Mouse (Mus musculus) hindbrain, embryonic 16.5 days (tissue): ENCODE measurements around the gene Tex37. TPM values are rescaled to one million over a fixed set of nuclear protein-coding genes. Genes with fewer than 3 reads are reported as not detected.

Source experiments
- ATAC-seq: fragments of 200-750 bp; cut with Nextera tagmentation; 2 replicates; pipeline ENCODE4 v1.8.0; 2017; ENCODE audit warnings: moderate TSS enrichment, moderate library complexity
- H3K27ac ChIP-seq: fragments of 300-500 bp; sonication (generic); 2 replicates; pipeline ENCODE4 v1.5.1; 2014; ENCODE audit warnings: low read depth, mild to moderate bottlenecking, control low read depth, low read length, moderate library complexity
- H3K27me3 ChIP-seq: fragments of 300-500 bp; sonication (generic); replicated peaks from 2 replicates; pipeline ENCODE4 v1.6.1; 2014; ENCODE audit warnings: low read length; ENCODE audit not compliant: control insufficient read depth, insufficient read depth
- H3K36me3 ChIP-seq: fragments of 300-500 bp; sonication (generic); 2 replicates; pipeline ENCODE4 v1.6.1; 2014; ENCODE audit warnings: mild to moderate bottlenecking, low read length, moderate library complexity, mixed read lengths; ENCODE audit not compliant: control insufficient read depth, insufficient read depth
- H3K4me1 ChIP-seq: fragments of 300-500 bp; sonication (generic); 2 replicates; pipeline ENCODE4 v1.6.1; 2014; ENCODE audit warnings: low read depth, low read length; ENCODE audit not compliant: control insufficient read depth, insufficient read depth
- H3K4me2 ChIP-seq: fragments of 300-500 bp; sonication (generic); 2 replicates; pipeline ENCODE4 v1.6.1; 2014; ENCODE audit warnings: mild to moderate bottlenecking, low read length, control low read depth, moderate library complexity
- H3K4me3 ChIP-seq: fragments of 300-500 bp; sonication (generic); 2 replicates; pipeline ENCODE4 v1.5.1; 2014; ENCODE audit warnings: mild to moderate bottlenecking, low read length, control low read depth, moderate library complexity
- H3K9ac ChIP-seq: fragments of 300-500 bp; sonication (generic); 2 replicates; pipeline ENCODE4 v1.6.1; 2014; ENCODE audit warnings: low read depth, mild to moderate bottlenecking, control low read depth, low read length, moderate library complexity
- H3K9me3 ChIP-seq: fragments of 300-500 bp; sonication (generic); 2 replicates; pipeline ENCODE4 v1.6.1; 2014; ENCODE audit warnings: mild to moderate bottlenecking, low read length, moderate library complexity; ENCODE audit not compliant: control insufficient read depth
- WGBS: fragments of 180-500 bp; shearing (Covaris S2); extraction: QIAGEN DNeasy Blood & Tissue Kit; methylation state at CpG from one replicate; pipeline ENCODE4 v1.1.7; 2014; 5-methylcytosine and 5-hydroxymethylcytosine counted together
- polyA plus RNA-seq: library from polyadenylated mRNA; unstranded; fragments of >200 nt; fragmentation: Nextera tagmentation; extraction: Ambion mirVana; gene quantifications from 2 replicates; pipeline ENCODE4 v1.2.1, GENCODE M21; 2015

Tex37 gene
- polyA plus RNA-seq, 1 experiment from 2014 or later = not detected

DNA sequence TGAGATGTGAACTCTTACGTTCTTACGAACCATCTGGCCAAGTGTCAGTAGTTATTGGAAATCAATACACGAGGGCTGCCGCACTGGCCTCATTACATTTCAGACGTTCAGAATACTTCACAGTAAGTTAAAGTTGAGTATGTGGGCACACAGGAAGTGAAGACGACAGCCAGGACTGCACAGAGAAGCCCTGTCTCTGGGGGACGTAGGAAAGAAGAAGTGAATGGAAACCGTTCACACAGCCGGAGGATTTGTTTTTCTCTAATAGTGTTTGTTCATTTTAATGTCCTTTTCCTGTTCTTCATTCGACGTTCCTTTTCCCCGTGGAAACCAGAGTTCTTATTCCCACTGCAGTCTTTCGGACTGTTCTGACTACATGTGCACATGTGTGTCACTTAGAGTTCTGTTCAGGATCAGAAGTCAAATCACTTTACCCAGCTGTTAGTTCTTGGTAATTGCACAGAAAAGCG is 47.2 kb downstream of the Tex37 start:
- H3K9ac ChIP-seq = no peak overlapping the region
- peak overlapping the region; percentile 16; the same call in 1 of the 2 replicates for H3K4me2 ChIP-seq
- no peaks in the 10 kb centered on the region for H3K9me3 ChIP-seq
- no peaks in the 10 kb centered on the region for H3K27me3 ChIP-seq
- H3K4me1 ChIP-seq = peaks cover 10% of the 10 kb centered on the region
- H3K36me3 ChIP-seq = no peaks in the 10 kb centered on the region
- 66% methylated on average over 14 of the region's 14 CpGs for WGBS
- ATAC-seq = 0 out of 2 replicates have a peak, but pooled peaks have one; percentile 18
- no peak overlapping the region for H3K4me3 ChIP-seq
- no peak overlapping the region for H3K27ac ChIP-seq

DNA sequence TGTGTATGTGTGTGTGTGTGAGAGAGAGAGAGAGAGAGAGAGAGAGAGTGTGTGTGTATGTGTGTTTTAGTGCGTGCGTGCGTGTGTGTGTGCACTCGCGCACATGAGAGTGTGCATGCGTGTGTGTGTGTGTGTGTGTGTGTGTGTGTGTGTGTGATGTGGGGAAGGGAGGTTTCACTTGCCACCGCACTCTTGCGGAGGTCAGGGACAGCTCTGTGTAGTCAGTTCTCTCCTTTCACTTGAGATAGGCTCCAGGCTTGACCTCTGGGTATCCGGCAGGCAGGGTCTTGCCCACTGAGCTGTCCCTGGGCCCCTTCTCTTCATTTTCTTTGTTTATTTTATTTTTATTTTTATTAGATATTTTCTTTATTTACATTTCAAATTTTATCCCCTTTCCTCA is 51.4 kb downstream of the Tex37 start:
- Histone ChIP-seq H3K4me2 (no peak overlapping the region), H3K4me1 (peaks cover 10% of the 10 kb centered on the region), H3K4me3 (no peak overlapping the region), H3K36me3 (no peaks in the 10 kb centered on the region), H3K27me3 (no peaks in the 10 kb centered on the region), H3K27ac (no peak overlapping the region; the same call in 1 of the 2 replicates), H3K9me3 (no peaks in the 10 kb centered on the region), H3K9ac (no peak overlapping the region)
- no peak for ATAC-seq
- 95% methylated on average over 9 of the region's 9 CpGs for WGBS

DNA sequence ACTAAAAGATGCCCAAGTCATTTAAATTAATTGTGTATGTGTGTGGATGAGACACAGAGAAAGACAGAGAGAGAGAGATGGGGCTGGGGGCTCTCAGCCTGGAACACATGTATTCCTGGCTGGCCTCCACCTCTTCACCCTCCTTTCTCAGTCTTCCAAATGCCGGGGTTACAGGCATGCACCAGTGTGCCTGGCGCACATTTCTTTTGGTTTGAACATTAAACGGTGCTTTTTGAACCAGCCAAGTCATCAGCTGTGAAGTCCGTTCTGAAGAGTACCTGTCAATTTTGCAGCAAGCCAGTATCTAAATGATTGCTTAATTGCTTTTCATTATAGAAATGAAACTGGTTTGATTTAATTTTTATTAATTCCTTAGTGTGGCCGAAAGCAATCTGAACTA is 52.0 kb downstream of the Tex37 start:
- 52% methylated on average over 5 of the region's 5 CpGs for WGBS
- Histone ChIP-seq H3K27ac (no peak overlapping the region; the same call in 1 of the 2 replicates), H3K27me3 (no peaks in the 10 kb centered on the region), H3K4me2 (no peak overlapping the region), H3K9me3 (no peaks in the 10 kb centered on the region), H3K9ac (no peak overlapping the region), H3K4me1 (peaks cover 6% of the 10 kb centered on the region), H3K36me3 (0 out of 2 replicates have a peak, but pooled peaks cover 2% of the 10 kb centered on the region), H3K4me3 (no peak overlapping the region)
- no peak for ATAC-seq

DNA sequence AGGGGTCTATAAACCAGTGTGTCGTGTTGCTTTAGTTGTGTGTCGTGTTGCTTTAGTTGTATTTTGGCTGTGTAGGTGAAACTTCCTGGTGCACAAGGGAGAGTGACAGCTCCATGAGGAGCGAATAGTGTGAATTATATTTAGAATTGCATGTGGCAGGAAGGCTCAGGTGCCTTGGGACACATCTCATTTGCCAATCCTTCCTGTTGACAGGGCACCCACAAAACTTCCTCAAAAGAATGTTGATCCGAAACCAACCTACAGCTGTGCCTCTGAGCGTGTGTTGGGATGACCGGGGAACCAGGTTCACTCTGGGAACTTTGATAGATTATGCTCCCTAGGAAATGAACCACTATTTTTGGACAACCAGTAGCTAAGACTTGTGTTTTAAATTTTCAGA is 54.4 kb downstream of the Tex37 start:
- ATAC-seq = no peak
- no peak overlapping the region for H3K4me2 ChIP-seq
- H3K36me3 ChIP-seq = peaks cover 5% of the 10 kb centered on the region; the same call in 1 of the 2 replicates
- no peaks in the 10 kb centered on the region for H3K9me3 ChIP-seq
- 92% methylated on average over 6 of the region's 6 CpGs for WGBS
- H3K27ac ChIP-seq = no peak overlapping the region
- no peaks in the 10 kb centered on the region for H3K27me3 ChIP-seq
- H3K4me1 ChIP-seq = peaks cover 2% of the 10 kb centered on the region; the same call in 1 of the 2 replicates
- no peak overlapping the region for H3K9ac ChIP-seq
- no peak overlapping the region for H3K4me3 ChIP-seq

Other genes with a start within 250 kb of the Tex37 start
- gene Rpia, start 126.7 kb downstream of the Tex37 start, polyA plus RNA-seq = 2.1 and 2.3 TPM in 2 replicates
- 10.4 and 11.8 TPM in 2 replicates for gene Eif2ak3, start 74.4 kb downstream of the Tex37 start, polyA plus RNA-seq
- not detected in 2 replicates for gene Foxi3, start 37.6 kb upstream of the Tex37 start, polyA plus RNA-seq
- gene Thnsl2, start 225.5 kb upstream of the Tex37 start, polyA plus RNA-seq = 6.3 and 6.5 TPM in 2 replicates